Mouse (Mus musculus): ENCODE measurements at regions not wholly inside any gene's neighbourhood (a gene's known extent, or its start where the extent isn't known, plus 50 kb on each side); places are given as distances from the start of the nearest gene placed in this dataset.

- Histone ChIP-seq H3K4me2 (ENCODE audit: low read depth, severe bottlenecking) (no peak overlapping the region), H3K27ac (replicated peaks; ENCODE audit: low read depth, low read length) (no peak overlapping the region), H3K36me3 (ENCODE audit: control insufficient read depth, insufficient read depth, low read length) (no peaks in the 10 kb centered on the region), H3K27me3 (ENCODE audit: control insufficient read depth, insufficient read depth, low read length) (no peaks in the 10 kb centered on the region), H3K9me3 (ENCODE audit: control insufficient read depth, low read length) (no peaks in the 10 kb centered on the region), H3K4me1 (ENCODE audit: control insufficient read depth, insufficient read depth, low read length) (peaks cover 11% of the 10 kb centered on the region), H3K4me3 (ENCODE audit: low read depth, low read length) (no peak overlapping the region), H3K9ac (ENCODE audit: low read length) (no peak overlapping the region)
- DNase-seq (ENCODE audit: low spot score), result peak; percentile 59
- WGBS, result 10% methylated on average over 13 of the region's 13 CpGs
- no peak for ATAC-seq (ENCODE audit: insufficient number of reproducible peaks, low FRiP score, low TSS enrichment, low read depth)
Measured at GRCm38 (mm10) chr7:36071774-36072173, 269.0 kb upstream of the Zfp507 start.

- WGBS, result 69% methylated on average over 3 of the region's 3 CpGs
- Histone ChIP-seq H3K9me3 (ENCODE audit: control insufficient read depth, low read length) (no peaks in the 10 kb centered on the region), H3K27ac (replicated peaks; ENCODE audit: low read depth, low read length) (no peak overlapping the region), H3K36me3 (ENCODE audit: control insufficient read depth, insufficient read depth, low read length) (no peaks in the 10 kb centered on the region), H3K4me2 (ENCODE audit: low read depth, severe bottlenecking) (no peak overlapping the region), H3K27me3 (ENCODE audit: control insufficient read depth, insufficient read depth, low read length) (no peaks in the 10 kb centered on the region), H3K4me3 (ENCODE audit: low read depth, low read length) (no peak overlapping the region), H3K4me1 (ENCODE audit: control insufficient read depth, insufficient read depth, low read length) (no peaks in the 10 kb centered on the region), H3K9ac (ENCODE audit: low read length) (no peak overlapping the region)
- ATAC-seq (ENCODE audit: insufficient number of reproducible peaks, low FRiP score, low TSS enrichment, low read depth) (no peak), DNase-seq (ENCODE audit: low spot score) (no peak)
Measured at GRCm38 (mm10) chr7:36066725-36067124, 263.9 kb upstream of the Zfp507 start.

DNA sequence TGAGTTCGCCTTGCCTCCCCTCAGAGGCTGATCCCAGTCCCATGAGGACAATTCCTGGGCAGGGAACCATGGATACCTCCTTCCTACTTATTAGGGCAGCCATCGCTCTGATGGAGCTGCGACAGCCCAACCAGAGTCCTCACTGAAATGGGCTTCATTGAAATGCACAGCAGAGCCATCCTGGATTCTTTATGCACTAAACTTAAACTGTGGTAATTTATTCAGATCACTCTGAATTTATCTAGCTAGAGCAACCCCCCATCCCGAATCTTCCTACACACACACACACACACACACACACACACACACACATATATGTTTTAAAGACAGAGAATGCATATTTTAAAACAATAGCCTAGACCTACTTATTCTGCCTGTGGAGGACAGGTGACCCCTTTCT lies 258.9 kb upstream of the Zfp507 start:
- ATAC-seq (ENCODE audit: insufficient number of reproducible peaks, low FRiP score, low TSS enrichment, low read depth), result no peak

GRCm38 (mm10) chr7:36060426-36060825 lies 257.6 kb upstream of the Zfp507 start:
- no peaks in the 10 kb centered on the region for H3K9me3 ChIP-seq (ENCODE audit: control insufficient read depth, low read length)
- no peaks in the 10 kb centered on the region for H3K4me1 ChIP-seq (ENCODE audit: control insufficient read depth, insufficient read depth, low read length)
- H3K36me3 ChIP-seq (ENCODE audit: control insufficient read depth, insufficient read depth, low read length), result no peaks in the 10 kb centered on the region
- WGBS, result 63% methylated on average over 4 of the region's 4 CpGs
- no peak overlapping the region for H3K9ac ChIP-seq (ENCODE audit: low read length)
- no peak for DNase-seq (ENCODE audit: low spot score)
- no peak for ATAC-seq (ENCODE audit: insufficient number of reproducible peaks, low FRiP score, low TSS enrichment, low read depth)
- H3K4me3 ChIP-seq (ENCODE audit: low read depth, low read length), result no peak overlapping the region
- H3K4me2 ChIP-seq (ENCODE audit: low read depth, severe bottlenecking), result no peak overlapping the region
- no peak overlapping the region for H3K27ac ChIP-seq (replicated peaks; ENCODE audit: low read depth, low read length)
- no peaks in the 10 kb centered on the region for H3K27me3 ChIP-seq (ENCODE audit: control insufficient read depth, insufficient read depth, low read length)

More for the DNA sequence above, 258.9 kb upstream of the Zfp507 start:
- H3K4me3 ChIP-seq (ENCODE audit: low read depth, low read length), result no peak overlapping the region
- H3K4me1 ChIP-seq (ENCODE audit: control insufficient read depth, insufficient read depth, low read length), result no peaks in the 10 kb centered on the region
- no peaks in the 10 kb centered on the region for H3K36me3 ChIP-seq (ENCODE audit: control insufficient read depth, insufficient read depth, low read length)
- no peak overlapping the region for H3K4me2 ChIP-seq (ENCODE audit: low read depth, severe bottlenecking)
- DNase-seq (ENCODE audit: low spot score), result no peak
- H3K27me3 ChIP-seq (ENCODE audit: control insufficient read depth, insufficient read depth, low read length), result no peaks in the 10 kb centered on the region
- no peaks in the 10 kb centered on the region for H3K9me3 ChIP-seq (ENCODE audit: control insufficient read depth, low read length)
- H3K9ac ChIP-seq (ENCODE audit: low read length), result no peak overlapping the region
- no peak overlapping the region for H3K27ac ChIP-seq (replicated peaks; ENCODE audit: low read depth, low read length)
- 87% methylated on average over 4 of the region's 4 CpGs for WGBS

DNA sequence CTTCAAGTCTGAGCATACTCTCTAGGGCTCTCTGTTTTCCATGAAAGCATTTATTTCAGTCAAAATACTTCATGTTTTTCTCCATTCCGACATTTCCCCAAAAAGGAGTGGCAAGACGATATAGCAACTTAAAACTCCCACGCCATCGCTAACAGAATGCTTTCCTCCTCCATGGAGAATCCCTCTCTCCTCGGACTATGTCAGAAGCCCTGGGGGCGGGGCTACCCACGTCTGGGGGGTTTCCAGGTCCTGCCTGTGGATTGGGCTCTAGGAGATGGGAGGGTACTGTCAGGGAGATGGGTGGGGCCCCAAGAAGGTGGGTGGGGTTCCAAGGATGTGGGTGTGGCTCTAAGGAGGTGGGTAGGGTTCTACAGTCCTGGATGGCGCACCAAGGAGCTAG lies 243.2 kb upstream of the Zfp507 start:
- ATAC-seq (ENCODE audit: insufficient number of reproducible peaks, low FRiP score, low TSS enrichment, low read depth), result no peak
- no peak overlapping the region for H3K27ac ChIP-seq (replicated peaks; ENCODE audit: low read depth, low read length)
- H3K9me3 ChIP-seq (ENCODE audit: control insufficient read depth, low read length), result no peaks in the 10 kb centered on the region
- H3K27me3 ChIP-seq (ENCODE audit: control insufficient read depth, insufficient read depth, low read length), result no peaks in the 10 kb centered on the region
- H3K9ac ChIP-seq (ENCODE audit: low read length), result no peak overlapping the region
- WGBS, result 85% methylated on average over 8 of the region's 8 CpGs
- H3K4me2 ChIP-seq (ENCODE audit: low read depth, severe bottlenecking), result no peak overlapping the region
- no peaks in the 10 kb centered on the region for H3K4me1 ChIP-seq (ENCODE audit: control insufficient read depth, insufficient read depth, low read length)
- no peaks in the 10 kb centered on the region for H3K36me3 ChIP-seq (ENCODE audit: control insufficient read depth, insufficient read depth, low read length)
- DNase-seq (ENCODE audit: low spot score), result no peak
- H3K4me3 ChIP-seq (ENCODE audit: low read depth, low read length), result no peak overlapping the region

GRCm38 (mm10) chr7:36031881-36032280 lies 229.1 kb upstream of the Zfp507 start:
- no peak overlapping the region for H3K4me2 ChIP-seq (ENCODE audit: low read depth, severe bottlenecking)
- no peak overlapping the region for H3K4me3 ChIP-seq (ENCODE audit: low read depth, low read length)
- no peak for ATAC-seq (ENCODE audit: insufficient number of reproducible peaks, low FRiP score, low TSS enrichment, low read depth)
- H3K36me3 ChIP-seq (ENCODE audit: control insufficient read depth, insufficient read depth, low read length), result no peaks in the 10 kb centered on the region
- WGBS, result 95% methylated on average over 3 of the region's 3 CpGs
- no peaks in the 10 kb centered on the region for H3K9me3 ChIP-seq (ENCODE audit: control insufficient read depth, low read length)
- H3K9ac ChIP-seq (ENCODE audit: low read length), result no peak overlapping the region
- no peak for DNase-seq (ENCODE audit: low spot score)
- H3K4me1 ChIP-seq (ENCODE audit: control insufficient read depth, insufficient read depth, low read length), result no peaks in the 10 kb centered on the region
- H3K27ac ChIP-seq (replicated peaks; ENCODE audit: low read depth, low read length), result no peak overlapping the region
- no peaks in the 10 kb centered on the region for H3K27me3 ChIP-seq (ENCODE audit: control insufficient read depth, insufficient read depth, low read length)

- Histone ChIP-seq H3K27ac (replicated peaks; ENCODE audit: low read depth, low read length) (no peak overlapping the region), H3K4me1 (ENCODE audit: control insufficient read depth, insufficient read depth, low read length) (no peaks in the 10 kb centered on the region), H3K4me3 (ENCODE audit: low read depth, low read length) (no peak overlapping the region), H3K4me2 (ENCODE audit: low read depth, severe bottlenecking) (no peak overlapping the region), H3K36me3 (ENCODE audit: control insufficient read depth, insufficient read depth, low read length) (no peaks in the 10 kb centered on the region), H3K27me3 (ENCODE audit: control insufficient read depth, insufficient read depth, low read length) (no peaks in the 10 kb centered on the region), H3K9ac (ENCODE audit: low read length) (no peak overlapping the region), H3K9me3 (ENCODE audit: control insufficient read depth, low read length) (no peaks in the 10 kb centered on the region)
- WGBS, result 86% methylated on average over 10 of the region's 10 CpGs
- DNase-seq (ENCODE audit: low spot score), result no peak
- ATAC-seq (ENCODE audit: insufficient number of reproducible peaks, low FRiP score, low TSS enrichment, low read depth), result no peak
Measured at GRCm38 (mm10) chr7:36023015-36023414, 220.2 kb upstream of the Zfp507 start.

DNA sequence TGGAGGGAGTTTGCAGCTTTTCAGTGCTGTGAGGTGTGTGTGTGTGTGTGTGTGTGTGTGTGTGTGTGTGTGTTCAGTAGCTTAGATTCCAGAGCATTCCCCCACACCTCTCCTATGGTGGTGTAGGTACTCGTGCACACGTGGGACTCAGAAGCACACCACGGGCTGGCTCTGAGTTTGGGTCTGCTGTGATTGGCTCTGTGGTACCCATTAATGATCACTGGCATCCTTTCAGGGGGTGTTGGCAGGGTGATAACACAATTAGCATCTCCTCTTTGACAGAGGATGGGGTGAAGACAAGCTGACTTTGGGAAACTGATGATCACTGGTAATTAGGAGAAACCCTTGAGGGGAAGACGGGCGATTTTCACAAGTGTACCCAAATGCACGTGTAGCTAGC lies 219.7 kb upstream of the Zfp507 start:
- H3K4me2 ChIP-seq (ENCODE audit: low read depth, severe bottlenecking), result no peak overlapping the region
- no peak overlapping the region for H3K9ac ChIP-seq (ENCODE audit: low read length)
- no peak overlapping the region for H3K4me3 ChIP-seq (ENCODE audit: low read depth, low read length)
- H3K9me3 ChIP-seq (ENCODE audit: control insufficient read depth, low read length), result no peaks in the 10 kb centered on the region
- H3K36me3 ChIP-seq (ENCODE audit: control insufficient read depth, insufficient read depth, low read length), result no peaks in the 10 kb centered on the region
- no peaks in the 10 kb centered on the region for H3K27me3 ChIP-seq (ENCODE audit: control insufficient read depth, insufficient read depth, low read length)
- ATAC-seq (ENCODE audit: insufficient number of reproducible peaks, low FRiP score, low TSS enrichment, low read depth) (no peak), DNase-seq (ENCODE audit: low spot score) (no peak)
- no peaks in the 10 kb centered on the region for H3K4me1 ChIP-seq (ENCODE audit: control insufficient read depth, insufficient read depth, low read length)
- 74% methylated on average over 6 of the region's 6 CpGs for WGBS
- H3K27ac ChIP-seq (replicated peaks; ENCODE audit: low read depth, low read length), result no peak overlapping the region

DNA sequence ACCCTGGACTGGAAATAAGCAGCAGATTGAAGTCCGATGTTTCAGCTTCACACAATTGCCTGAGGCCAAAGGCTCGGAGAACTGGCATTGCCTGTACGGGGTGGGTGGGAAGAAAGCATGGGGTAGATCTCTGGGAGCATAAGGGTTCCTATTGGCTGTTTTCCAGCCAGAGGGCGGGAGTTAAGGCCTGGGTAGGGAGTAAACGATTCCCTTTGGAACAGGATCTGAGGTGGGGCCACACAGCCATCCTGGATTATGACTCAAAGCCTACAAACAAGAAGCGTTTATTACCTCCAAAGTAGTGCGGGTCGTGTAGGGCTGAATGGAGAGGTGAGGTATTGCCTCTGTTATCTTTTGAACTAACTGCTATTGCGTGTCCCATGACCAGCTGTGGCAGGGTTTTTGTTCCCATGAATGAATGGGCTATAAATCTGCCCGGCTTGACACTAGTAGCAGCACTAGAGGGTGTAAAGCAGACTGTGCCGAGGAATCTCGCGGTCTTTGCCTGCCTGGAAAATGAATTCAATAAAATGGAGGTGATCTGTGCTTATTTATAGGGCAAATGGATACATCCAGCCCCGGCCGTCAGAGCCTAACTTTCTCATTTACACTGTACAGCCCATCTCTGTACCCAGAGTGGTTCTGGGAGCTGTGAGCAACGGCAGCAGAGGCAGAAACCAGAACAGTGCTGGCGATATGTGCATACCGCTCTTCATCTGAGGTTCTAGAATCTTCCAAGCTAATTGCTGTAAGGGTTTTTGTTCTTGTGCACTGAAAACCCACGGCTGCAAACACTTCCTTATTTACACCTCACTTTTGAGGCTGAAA lies 214.3 kb upstream of the Zfp507 start:
- no peak overlapping the region for H3K27ac ChIP-seq (replicated peaks; ENCODE audit: low read depth, low read length)
- H3K27me3 ChIP-seq (ENCODE audit: control insufficient read depth, insufficient read depth, low read length), result no peaks in the 10 kb centered on the region
- no peaks in the 10 kb centered on the region for H3K9me3 ChIP-seq (ENCODE audit: control insufficient read depth, low read length)
- no peak overlapping the region for H3K4me3 ChIP-seq (ENCODE audit: low read depth, low read length)
- no peak overlapping the region for H3K4me2 ChIP-seq (ENCODE audit: low read depth, severe bottlenecking)
- no peaks in the 10 kb centered on the region for H3K36me3 ChIP-seq (ENCODE audit: control insufficient read depth, insufficient read depth, low read length)
- H3K9ac ChIP-seq (ENCODE audit: low read length), result no peak overlapping the region
- DNase-seq (ENCODE audit: low spot score) (peak; percentile 52), ATAC-seq (ENCODE audit: insufficient number of reproducible peaks, low FRiP score, low TSS enrichment, low read depth) (peak; percentile 39; the same call in 1 of the 2 replicates)
- WGBS, result 41% methylated on average over 19 of the region's 19 CpGs
- H3K4me1 ChIP-seq (ENCODE audit: control insufficient read depth, insufficient read depth, low read length), result peaks cover 5% of the 10 kb centered on the region; the same call in 1 of the 2 replicates

Measured in limb, embryonic 11.5 days (tissue).